Mouse (Mus musculus): ENCODE data around the gene Il18.

DNA sequence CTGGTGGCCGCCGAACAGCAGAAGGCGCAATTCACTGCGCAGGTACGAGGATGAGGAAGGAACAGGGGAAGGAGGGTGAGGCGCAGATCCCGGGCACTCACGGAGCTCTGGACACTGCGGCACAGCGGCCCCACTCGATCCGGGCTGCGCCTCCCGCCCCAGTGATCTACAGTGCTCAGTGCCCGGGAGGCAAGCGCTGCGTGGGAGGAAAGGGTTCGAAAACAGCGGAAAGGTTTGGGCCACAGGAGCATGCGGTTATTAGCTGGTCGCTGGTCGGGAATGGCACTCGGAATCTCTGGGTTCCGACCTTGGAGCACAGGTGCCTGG lies 49.3 kb downstream of the Il18 start:
- TF ChIP-seq EP300 (IDR thresholded peaks at IDR 0.05; ENCODE audit: low read depth in 1 of 2, low read length in 2 of 2) (no peak), SMC3 (IDR thresholded peaks at IDR 0.05; ENCODE audit: low read depth, low read length) (no peak), E2F4 (IDR thresholded peaks at IDR 0.05; ENCODE audit: borderline replicate concordance, low read depth, low read length) (no peak), MYB (IDR thresholded peaks at IDR 0.05; ENCODE audit: low read depth, low read length) (no peak), USF2 (IDR thresholded peaks at IDR 0.05; ENCODE audit: borderline replicate concordance in 1 of 2, insufficient read depth in 1 of 2, low read depth in 1 of 2, low read length in 2 of 2) (no peak), RAD21 (IDR thresholded peaks at IDR 0.05; ENCODE audit: low read depth, low read length) (no peak), GATA1 (IDR thresholded peaks at IDR 0.05; ENCODE audit: low read depth, low read length) (no peak), POLR2AphosphoS5 (IDR thresholded peaks at IDR 0.05; ENCODE audit: borderline replicate concordance, low read depth, low read length) (no peak), CHD1 (IDR thresholded peaks at IDR 0.05; ENCODE audit: low read depth, low read length) (no peak), CTCF (IDR thresholded peaks at IDR 0.05 in 2 of 3, conservative IDR thresholded peaks at IDR 0.05 in 1 of 3; ENCODE audit: control insufficient read depth in 1 of 3, insufficient read depth in 1 of 3, low read depth in 2 of 3, low read length in 3 of 3, poor library complexity in 1 of 3, severe bottlenecking in 1 of 3) (no peak), USF1 (IDR thresholded peaks at IDR 0.05; ENCODE audit: low read depth, low read length) (no peak), MAX (IDR thresholded peaks at IDR 0.05; ENCODE audit: low read length) (no peak)

Measured in MEL (cell line).